Mouse (Mus musculus): ENCODE data around the gene Rnf121. TPM values are rescaled to one million over a fixed set of nuclear protein-coding genes. Genes with fewer than 3 reads are reported as not detected.

Rnf121 gene
- total RNA-seq, 2 experiments from 2014 or later: 36.5 to 40.4 TPM

GRCm38 (mm10) chr7:102000921-102001630 is 64.2 kb downstream of the Rnf121 start:
- peak in 1 of 2 experiments; percentile 50 for DNase-seq (ENCODE audit: low spot score in 2 of 2)

- DNase-seq (ENCODE audit: low spot score in 2 of 2): no peak
Measured at GRCm38 (mm10) chr7:102000296-102000695, 65.0 kb downstream of the Rnf121 start.

- DNase-seq (ENCODE audit: low spot score in 2 of 2): no peak
Measured at GRCm38 (mm10) chr7:101999461-102000151, 65.7 kb downstream of the Rnf121 start.

GRCm38 (mm10) chr7:101998194-101998927 is 66.9 kb downstream of the Rnf121 start:
- peak; percentile 79 to 90 for DNase-seq (ENCODE audit: low spot score in 2 of 2)

GRCm38 (mm10) chr7:101994241-101994640 is 71.0 kb downstream of the Rnf121 start:
- no peak for DNase-seq (ENCODE audit: low spot score in 2 of 2)

- no peak for DNase-seq (ENCODE audit: low spot score in 2 of 2)
Measured at GRCm38 (mm10) chr7:101985081-101985480, 80.2 kb downstream of the Rnf121 start.

GRCm38 (mm10) chr7:101982735-101983134 is 82.5 kb downstream of the Rnf121 start:
- DNase-seq (ENCODE audit: low spot score in 2 of 2): no peak

- DNase-seq (ENCODE audit: low spot score in 2 of 2): peak; percentile 11 to 35
Measured at GRCm38 (mm10) chr7:101974505-101974904, 90.8 kb downstream of the Rnf121 start.

- no peak for DNase-seq (ENCODE audit: low spot score in 2 of 2)
Measured at GRCm38 (mm10) chr7:101973730-101974129, 91.5 kb downstream of the Rnf121 start.

GRCm38 (mm10) chr7:101971721-101972120 is 93.5 kb downstream of the Rnf121 start:
- no peak for DNase-seq (ENCODE audit: low spot score in 2 of 2)

GRCm38 (mm10) chr7:101970821-101971461 is 94.3 kb downstream of the Rnf121 start:
- DNase-seq (ENCODE audit: low spot score in 2 of 2): peak; percentile 69 to 84

GRCm38 (mm10) chr7:101970429-101970775 is 94.9 kb downstream of the Rnf121 start:
- peak; percentile 76 to 91 for DNase-seq (ENCODE audit: low spot score in 2 of 2)

GRCm38 (mm10) chr7:101969694-101970428 is 95.4 kb downstream of the Rnf121 start:
- DNase-seq (ENCODE audit: low spot score in 2 of 2): peak; percentile 81 to 88

Other genes with a start within 250 kb of the Rnf121 start
- gene Phox2a, start 247.2 kb downstream of the Rnf121 start, total RNA-seq (2021): not detected
- 10 to 100 TPM; 23.0 to 31.1 TPM for gene Inppl1, start 227.2 kb downstream of the Rnf121 start, total RNA-seq (2021)
- gene Folr2, start 208.3 kb downstream of the Rnf121 start, total RNA-seq (2021): under 1 TPM in 1 of 2 experiments, not detected in 1; 0.40 TPM
- gene Anapc15, start 201.8 kb downstream of the Rnf121 start, total RNA-seq (2021): 10 to 100 TPM; 30.5 to 34.9 TPM
- gene Folr1, start 194.7 kb downstream of the Rnf121 start, total RNA-seq (2021): 1 to 10 TPM in 1 of 2 experiments, under 1 TPM in 1; 0.76 to 3.0 TPM
- 10 to 100 TPM; 90.2 to 96.3 TPM for gene Lamtor1, start 159.6 kb downstream of the Rnf121 start, total RNA-seq (2021)
- gene Tomt, start 159.1 kb downstream of the Rnf121 start, total RNA-seq (2021): not detected
- gene Lrrc51, start 131.6 kb downstream of the Rnf121 start, total RNA-seq (2021): 1 to 10 TPM; 4.9 to 7.9 TPM
- 100 to 1,000 TPM; 108 to 119 TPM for gene Numa1, start 131.4 kb downstream of the Rnf121 start, total RNA-seq (2021)
- 1 to 10 TPM; 5.6 to 6.1 TPM for gene Il18bp, start 46.8 kb downstream of the Rnf121 start, total RNA-seq (2021)
- 10 to 100 TPM; 22.4 to 27.0 TPM for gene Xndc1, start within 50 bp of the Rnf121 start, total RNA-seq (2021)
- 1 to 10 TPM; 2.0 to 3.3 TPM for gene Xntrpc, start 244 bp upstream of the Rnf121 start, total RNA-seq (2021)
- gene Trpc2, start 17.6 kb upstream of the Rnf121 start, total RNA-seq (2021): 1 to 10 TPM in 1 of 2 experiments, not detected in 1; 1.9 TPM
- not detected for gene Art1, start 36.3 kb upstream of the Rnf121 start, total RNA-seq (2021)
- not detected for gene Art5, start 44.0 kb upstream of the Rnf121 start, total RNA-seq (2021)
- not detected for gene Chrna10, start 51.4 kb upstream of the Rnf121 start, total RNA-seq (2021)
- gene Nup98, start 144.7 kb upstream of the Rnf121 start, total RNA-seq (2021): 10 to 100 TPM; 41.3 to 43.9 TPM
- gene Pgap2, start 144.7 kb upstream of the Rnf121 start, total RNA-seq (2021): 10 to 100 TPM; 27.8 to 29.5 TPM
- 10 to 100 TPM; 27.8 to 32.9 TPM for gene Rhog, start 190.6 kb upstream of the Rnf121 start, total RNA-seq (2021)
- gene Stim1, start 202.3 kb upstream of the Rnf121 start, total RNA-seq (2021): 10 to 100 TPM; 66.7 to 71.6 TPM

All from layer of hippocampus, adult 18-20 months (tissue).